ENCODE assay signal across 13 mouse cellular contexts in genomic region chr15:16404077-16404476, GRCm38 (mm10).
"Had no signal": no experiment of that assay in that cellular context is flagged by ENCODE, and none has a peak within 500 bp of the region (broad histone marks: within the 10 kb centered on the region; RNA-seq: fewer than 3 reads in every experiment).

No protein-coding gene starts in this region.

- H3K9me3 ChIP-seq: limb, embryonic 15.5 days; liver, embryonic 13.5 days; midbrain, embryonic 13.5 days had no signal

- H3K27me3 ChIP-seq: limb, embryonic 15.5 days; liver, embryonic 13.5 days; midbrain, embryonic 13.5 days had no signal

- H3K4me2 ChIP-seq: limb, embryonic 15.5 days; liver, embryonic 13.5 days; midbrain, embryonic 13.5 days had no signal

- ATAC-seq: inflammation-experienced regulatory T-cells, adult 6 months; liver, postnatal 0 days; lung, postnatal 0 days; midbrain, embryonic 13.5 days had no signal

- H3K4me1 ChIP-seq: limb, embryonic 15.5 days; liver, embryonic 13.5 days; midbrain, embryonic 13.5 days had no signal

- H3K36me3 ChIP-seq: limb, embryonic 15.5 days; liver, embryonic 13.5 days; midbrain, embryonic 13.5 days had no signal

- DNase-seq: kidney, adult 8-10 months; kidney, postnatal 36 days; layer of hippocampus, adult 9-11 months; layer of hippocampus, postnatal 36 days; liver, embryonic 13.5 days; liver, postnatal 0 days; lung, postnatal 36 days; thymus, adult 18-20 months; thymus, postnatal 14 days had no signal

- H3K27ac ChIP-seq: limb, embryonic 15.5 days; liver, embryonic 13.5 days; midbrain, embryonic 13.5 days had no signal

- H3K4me3 ChIP-seq: limb, embryonic 15.5 days; liver, embryonic 13.5 days; midbrain, embryonic 13.5 days had no signal

- H3K9ac ChIP-seq: limb, embryonic 15.5 days; liver, embryonic 13.5 days; liver, postnatal 0 days; midbrain, embryonic 13.5 days had no signal
